9 mouse cellular contexts compared by ENCODE assay signal in genomic region chr6:127079867-127080731, GRCm38 (mm10). TPM values are rescaled to one million over a fixed set of nuclear protein-coding genes. Genes with fewer than 3 reads are reported as not detected.
A peak's percentile ranks its signal among the peaks of the same experiment; 100 is the strongest.
DNase-seq lines count a peak whose midpoint lies in the region; ATAC-seq and TF ChIP-seq lines count a peak whose summit lies in the region.
"Had no signal": no experiment of that assay in that cellular context is flagged by ENCODE, and none has a peak within 500 bp of the region (broad histone marks: within the 10 kb centered on the region; RNA-seq: fewer than 3 reads in every experiment).

No protein-coding gene starts in this region.

- intact Hi-C loops in heart, adult 2 months (cut with DNase I) = no loop called here
- intact Hi-C loops in left cerebral cortex, postnatal 10 days (cut with DNase I) = loop anchor here (10.0 kb wide), 1 partner anchor 235 kb away; the partner anchor contains the start of gene Ndufa9

- H3K27me3 ChIP-seq in heart, adult 2 months (ENCODE audit: control insufficient read depth, insufficient read depth, low read length) = peaks cover 3% of the 10 kb centered on the region

- no peak for TF ChIP-seq POLR2A in heart, adult 2 months (IDR thresholded peaks at IDR 0.05; ENCODE audit: insufficient read depth, low read depth, low read length)

- peak; percentile 41 to 44 for DNase-seq in heart, adult 2 months
- DNase-seq in heart, adult 8-10 months (ENCODE audit: low spot score) = no peak
- DNase-seq in cerebellum, adult 8-10 months = peak; percentile 71
- DNase-seq in forelimb bud, embryonic 11.5 days (ENCODE audit: low read depth, low spot score) = peak; percentile 83
- peak; percentile 30 for DNase-seq in hindlimb bud, embryonic 11.5 days (ENCODE audit: extremely low spot score, low read depth, low spot score)
- DNase-seq in left cerebral cortex, postnatal 10 days (ENCODE audit: extremely low spot score in 1 of 2, low spot score in 2 of 2) = peak; percentile 65 to 69
- peak; percentile 85 for DNase-seq in right cerebral cortex, postnatal 10 days (ENCODE audit: low spot score in 2 of 2)

- 8% methylated on average over 59 of the region's 59 CpGs for WGBS in heart, adult 2 months

- peak; percentile 67 for ATAC-seq in megakaryocyte, adult 5-6 weeks (ENCODE audit: poor library complexity, severe bottlenecking)

- no peak for TF ChIP-seq EP300 in heart, adult 2 months (IDR thresholded peaks at IDR 0.05; ENCODE audit: insufficient read depth, low read depth, low read length)

- peak overlapping the region; percentile 39 for H3K4me3 ChIP-seq in heart, adult 2 months

- H3K4me1 ChIP-seq in heart, adult 2 months (ENCODE audit: control insufficient read depth, insufficient read depth, low read length) = no peaks in the 10 kb centered on the region

- TF ChIP-seq CTCF in heart, adult 2 months (IDR thresholded peaks at IDR 0.05) = peak; percentile 59

- no peak overlapping the region for H3K27ac ChIP-seq in heart, adult 2 months

- H3K9ac ChIP-seq in heart, adult 2 months (ENCODE audit: low read depth, low read length) = no peak overlapping the region

- H3K36me3 ChIP-seq in heart, adult 2 months (ENCODE audit: control insufficient read depth, insufficient read depth, low read length) = no peaks in the 10 kb centered on the region

- H3K79me2 ChIP-seq in heart, adult 2 months (replicated peaks; ENCODE audit: control insufficient read depth, insufficient read depth, low read length) = no peaks in the 10 kb centered on the region

RNA-seq across cellular contexts. Expression of gene Fgf23, which starts 7.4 kb away (rescaled TPM):
- not detected for total RNA-seq in heart, adult 2 months (2021)
- polyA plus RNA-seq in heart, adult 2 months (2012; rRNA removed) = not detected in 2 replicates
- total RNA-seq in heart, adult 8-10 months (2022) = not detected
- total RNA-seq in left cerebral cortex, postnatal 10 days (2021) = under 1 TPM; 0.36 to 0.51 TPM
- total RNA-seq in megakaryocyte, adult 5-6 weeks (2015) = not detected in 2 replicates
- not detected in 2 replicates for total RNA-seq in megakaryocyte, adult 5-6 weeks (2017)
- total RNA-seq: CH12.LX had no signal

RNA-seq across cellular contexts. Expression of gene Tigar, which starts 29.3 kb away (rescaled TPM):
- total RNA-seq in heart, adult 2 months (2021) = 10 to 100 TPM; 50.0 to 59.7 TPM
- 18.0 and 29.0 TPM in 2 replicates for polyA plus RNA-seq in heart, adult 2 months (2012; rRNA removed)
- 10 to 100 TPM; 51.8 to 65.8 (median 59.1) TPM for total RNA-seq in heart, adult 8-10 months (2022)
- 10 to 100 TPM; 20.7 to 24.1 TPM for total RNA-seq in left cerebral cortex, postnatal 10 days (2021)
- 4.0 and 4.7 TPM in 2 replicates for total RNA-seq in megakaryocyte, adult 5-6 weeks (2015)
- total RNA-seq in megakaryocyte, adult 5-6 weeks (2017) = 4.7 and 5.0 TPM in 2 replicates
